Mouse (Mus musculus) left cerebral cortex, postnatal 4 days (tissue): ENCODE measurements at regions not wholly inside any gene's neighbourhood (a gene's known extent, or its start where the extent isn't known, plus 50 kb on each side); places are given as distances from the start of the nearest gene placed in this dataset.
A peak's percentile ranks its signal among the peaks of the same experiment; 100 is the strongest.

Source experiments
- DNase-seq: peaks from one replicate; pipeline ENCODE4 v3.0.0-alpha.2; 2022
- intact Hi-C: fragments of 180-260 bp; cut with DNase I; formaldehyde crosslinking; loops from one replicate; pipeline ENCODE4 v1.15.1; 2025

DNA sequence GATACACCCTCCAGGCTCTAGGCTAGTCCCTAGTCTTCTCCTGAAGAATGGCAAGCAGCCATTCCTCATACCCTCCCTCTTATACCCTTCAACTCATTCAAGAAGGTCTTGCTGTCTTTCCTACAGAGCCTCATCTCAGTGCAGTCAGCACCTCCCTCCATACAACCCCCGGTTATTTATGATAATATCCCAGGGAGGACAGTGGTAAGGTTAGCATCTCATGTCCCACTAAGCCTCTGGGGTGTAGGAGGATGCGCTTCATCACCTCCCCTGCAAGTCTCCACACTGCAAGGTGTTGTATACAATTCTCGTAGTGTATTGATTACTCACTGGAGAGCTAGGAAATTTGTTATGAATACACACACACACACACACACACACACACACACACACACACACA lies 80.2 kb upstream of the Shisa6 start:
- intact Hi-C loops: no loop called here
- no peak for DNase-seq

DNA sequence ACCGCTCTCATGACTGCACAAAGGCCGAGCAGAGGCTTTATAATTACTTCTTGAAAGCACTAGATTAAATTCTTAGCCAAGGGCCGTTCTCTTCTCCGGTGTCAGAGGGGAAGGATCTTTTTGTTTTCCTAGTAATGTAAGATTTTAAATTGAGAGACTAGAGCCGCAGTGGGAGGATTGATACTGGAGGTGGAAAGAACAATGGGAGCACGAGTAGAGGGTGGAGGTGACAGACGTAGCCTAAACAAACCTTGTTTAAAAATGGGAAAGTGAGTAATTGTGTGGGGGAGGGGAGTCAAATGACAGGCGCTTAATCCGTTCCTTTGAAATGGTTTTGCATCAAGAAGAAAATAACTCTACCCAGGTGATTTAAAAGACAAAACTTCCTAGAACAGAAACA lies 80.9 kb upstream of the Shisa6 start:
- intact Hi-C loops: no loop called here
- DNase-seq: no peak

DNA sequence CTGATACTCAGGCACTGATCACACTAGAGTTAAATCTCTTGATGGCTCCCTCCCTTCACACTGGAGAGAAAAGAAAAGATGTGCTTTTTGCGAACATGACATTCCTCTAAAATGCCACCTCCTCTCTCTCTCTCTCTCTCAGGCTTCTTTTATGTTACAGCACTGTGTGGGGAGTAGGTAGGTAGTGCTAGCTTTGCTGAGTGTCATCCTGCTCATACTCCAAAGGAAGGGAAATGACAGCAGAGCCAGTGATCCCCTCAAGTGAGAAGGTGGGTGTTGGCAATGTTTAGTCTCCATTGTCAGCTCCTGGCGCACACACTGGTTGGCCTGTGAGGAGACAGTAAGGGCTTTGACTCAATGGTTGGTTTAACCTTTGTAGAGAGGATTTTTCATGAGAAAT lies 84.0 kb upstream of the Shisa6 start:
- intact Hi-C loops: loop anchor here (5.0 kb wide), 1 partner anchor 263 kb away; no protein-coding TSS in a partner anchor
- DNase-seq: no peak

- intact Hi-C loops: loop anchor here (5.0 kb wide), 1 partner anchor 259 kb away; no protein-coding TSS in a partner anchor
- DNase-seq: peak; percentile 12
Observed at GRCm38 (mm10) chr11:66613150-66613549, 87.4 kb upstream of the Shisa6 start.

GRCm38 (mm10) chr11:66625491-66625890 lies 99.7 kb upstream of the Shisa6 start:
- no peak for DNase-seq
- intact Hi-C loops: no loop called here

DNA sequence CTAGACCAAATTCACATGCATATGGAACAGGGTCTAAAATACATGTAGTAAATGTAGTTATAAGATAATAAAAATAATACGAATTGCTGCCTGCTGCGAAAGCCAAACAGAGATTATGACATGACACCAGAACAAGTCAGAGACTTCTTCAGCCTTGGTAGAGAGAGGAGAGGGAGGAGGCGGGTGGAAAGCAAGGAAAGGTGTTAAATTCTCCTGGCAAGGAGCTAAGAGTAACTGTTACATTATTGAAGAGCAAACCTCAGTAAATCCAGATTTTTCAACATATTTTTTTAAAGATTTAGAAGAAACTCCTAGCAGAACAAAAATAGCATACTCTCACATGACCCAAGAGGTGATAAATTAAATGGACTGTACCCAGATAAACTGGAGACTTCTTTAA lies 131.0 kb upstream of the Shisa6 start:
- intact Hi-C loops: no loop called here
- no peak for DNase-seq

DNA sequence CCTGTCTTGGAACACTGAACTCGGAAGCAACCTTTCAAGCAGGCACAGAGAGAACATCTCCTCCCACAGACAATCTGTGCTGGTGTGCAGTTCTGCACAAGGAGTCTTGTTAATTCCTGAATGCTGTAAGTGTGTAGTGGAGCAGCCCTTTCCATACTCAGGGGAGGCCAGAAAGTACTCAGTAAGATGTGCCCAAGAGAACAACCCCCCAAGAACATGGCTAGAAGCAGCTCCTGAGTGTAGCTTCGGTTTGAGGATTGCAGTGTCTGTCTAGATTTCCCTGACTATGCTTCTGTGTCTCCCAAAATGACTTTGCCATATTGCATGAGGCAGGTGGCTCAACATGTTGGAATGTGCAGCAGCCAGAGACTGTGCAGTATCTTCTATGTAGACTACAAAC lies 148.8 kb upstream of the Shisa6 start:
- intact Hi-C loops: no loop called here
- DNase-seq: no peak

DNA sequence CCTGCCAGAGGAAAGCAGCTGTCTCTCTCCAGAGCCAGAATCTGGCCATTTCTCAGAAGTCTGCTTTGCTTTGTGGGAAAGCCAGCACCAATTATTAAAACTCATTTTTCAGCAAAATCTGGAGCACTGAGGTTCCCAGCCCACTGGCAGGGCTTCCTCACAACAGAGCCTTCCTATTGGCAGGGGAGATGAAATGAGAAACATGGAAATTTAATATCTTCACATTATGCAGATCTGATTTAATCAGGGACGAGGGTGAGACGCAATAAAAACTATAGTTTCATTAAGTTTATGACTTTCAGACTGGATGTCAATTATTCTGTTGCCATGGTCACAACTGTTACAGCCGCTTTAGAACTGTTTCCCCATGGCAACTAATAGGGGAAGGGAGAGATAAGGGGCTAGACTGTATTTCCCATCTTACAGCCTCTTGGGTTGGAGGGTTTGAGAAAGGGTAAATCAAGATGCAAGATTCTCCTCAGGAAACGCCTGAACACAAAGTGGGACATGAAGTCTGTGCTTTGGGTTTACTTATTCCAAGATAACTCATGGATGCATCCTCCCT lies 154.4 kb upstream of the Shisa6 start:
- no peak for DNase-seq
- intact Hi-C loops: no loop called here

GRCm38 (mm10) chr11:66681892-66682291 lies 156.1 kb upstream of the Shisa6 start:
- intact Hi-C loops: no loop called here
- no peak for DNase-seq

DNA sequence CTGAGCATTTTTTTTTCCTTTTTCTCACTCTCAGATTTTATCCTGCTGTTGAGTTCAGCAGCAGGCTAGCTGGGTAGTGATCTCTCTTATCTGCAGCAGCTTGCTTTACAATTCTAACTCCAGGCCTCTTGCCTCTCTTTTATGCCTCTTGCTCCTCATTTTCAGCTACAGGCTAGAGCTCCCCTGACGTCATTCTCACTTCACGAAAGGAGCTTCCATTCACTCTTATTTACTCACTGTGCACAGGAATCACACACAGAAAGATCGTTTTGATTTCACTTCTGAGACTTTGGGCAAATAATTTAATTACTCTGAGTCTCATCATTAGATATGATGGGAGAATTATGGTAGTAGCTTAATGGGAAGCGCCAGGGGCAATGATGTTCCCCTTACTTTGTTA lies 158.4 kb upstream of the Shisa6 start:
- no peak for DNase-seq
- intact Hi-C loops: no loop called here

DNA sequence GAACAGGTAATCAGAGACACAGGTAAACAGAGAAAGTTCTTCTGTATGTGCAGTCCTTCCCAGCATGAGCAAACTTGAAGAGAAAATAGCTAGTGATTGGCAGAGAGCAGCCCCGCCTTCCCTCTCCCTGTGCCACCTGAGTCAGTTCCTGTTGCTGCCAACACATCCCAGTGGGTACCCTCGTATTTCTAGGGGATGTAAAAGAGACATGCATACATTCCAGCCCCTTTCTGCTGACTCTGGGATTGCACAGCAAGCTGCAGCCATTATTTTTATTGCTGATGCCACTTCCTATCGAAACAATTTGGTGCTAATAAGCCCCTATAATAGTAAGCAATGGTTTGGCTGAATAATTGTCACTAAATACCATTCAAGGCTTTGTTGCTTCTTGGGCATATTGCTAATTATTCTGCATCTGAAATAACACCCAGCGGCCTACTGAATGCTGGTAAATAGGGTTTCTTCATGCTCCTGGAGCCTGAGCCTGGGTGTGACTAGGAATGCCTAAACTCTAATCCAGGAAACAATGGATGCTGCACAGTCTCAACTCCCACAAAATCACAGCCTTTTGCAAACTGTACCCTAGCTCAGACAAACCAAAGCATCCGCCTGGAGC lies 169.0 kb upstream of the Shisa6 start:
- no peak for DNase-seq
- intact Hi-C loops: no loop called here

DNA sequence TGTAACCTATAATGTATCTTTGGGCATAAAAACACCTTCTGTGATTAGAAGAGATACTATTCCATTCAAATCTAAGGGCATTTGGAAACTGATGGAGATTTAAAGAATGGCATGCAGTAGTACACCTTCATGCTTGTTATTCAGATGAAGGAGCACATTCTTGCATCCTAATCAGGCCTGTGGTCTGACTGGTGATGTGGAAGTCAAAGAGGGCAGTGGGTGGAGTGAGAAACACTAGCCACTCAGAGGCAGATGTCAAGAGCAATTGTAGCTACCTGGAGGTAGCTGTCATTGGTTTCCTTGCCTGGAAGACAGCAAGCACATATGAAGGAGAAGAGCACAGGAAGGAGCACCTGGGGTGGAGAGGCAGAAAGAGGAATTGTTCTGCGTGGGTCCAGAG lies 171.0 kb upstream of the Shisa6 start:
- no peak for DNase-seq
- intact Hi-C loops: no loop called here

DNA sequence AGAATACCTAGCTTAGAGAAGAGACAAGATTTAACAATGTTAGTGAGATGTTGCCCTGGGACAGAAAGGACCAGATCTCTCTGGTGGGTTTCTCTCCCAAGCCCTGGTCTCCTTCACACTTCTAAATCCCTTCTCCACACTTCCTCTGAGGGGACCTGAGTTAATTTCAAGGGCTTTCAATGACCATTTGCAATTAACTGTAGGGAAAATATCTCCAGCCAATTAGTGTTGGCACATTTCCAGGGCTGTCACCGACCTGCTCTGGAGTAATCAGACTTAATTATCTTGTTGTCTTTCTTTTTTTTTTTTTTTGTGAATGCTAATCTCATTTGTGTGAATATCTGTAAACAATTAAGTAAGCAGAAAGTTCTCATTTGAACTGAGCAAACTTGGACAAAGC lies 166.3 kb upstream of the Pirt start:
- intact Hi-C loops: no loop called here
- DNase-seq: peak; percentile 4

- intact Hi-C loops: no loop called here
- no peak for DNase-seq
Observed at GRCm38 (mm10) chr11:66789997-66790396, 121.8 kb upstream of the Pirt start.

DNA sequence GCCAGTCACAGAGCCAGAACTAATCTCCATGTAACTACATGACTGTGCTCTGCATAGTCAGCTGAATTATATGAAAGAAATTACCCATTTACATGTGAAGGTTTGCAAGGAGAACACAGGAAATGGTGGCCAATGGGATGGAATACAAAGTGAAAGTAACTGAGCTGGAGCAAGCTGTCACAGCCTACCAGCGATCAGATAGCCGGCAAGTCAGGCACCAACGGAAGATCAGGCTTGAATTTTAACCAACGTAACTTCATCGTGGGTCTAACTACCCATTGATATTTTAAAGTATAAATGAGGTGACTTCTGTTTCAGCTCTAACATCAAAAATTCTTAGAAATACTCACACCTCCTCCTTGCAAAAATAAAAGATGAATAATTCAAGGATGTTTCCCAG lies 104.9 kb upstream of the Pirt start:
- no peak for DNase-seq
- intact Hi-C loops: no loop called here

- no peak for DNase-seq
- intact Hi-C loops: no loop called here
Observed at GRCm38 (mm10) chr11:66813310-66813709, 98.5 kb upstream of the Pirt start.

DNA sequence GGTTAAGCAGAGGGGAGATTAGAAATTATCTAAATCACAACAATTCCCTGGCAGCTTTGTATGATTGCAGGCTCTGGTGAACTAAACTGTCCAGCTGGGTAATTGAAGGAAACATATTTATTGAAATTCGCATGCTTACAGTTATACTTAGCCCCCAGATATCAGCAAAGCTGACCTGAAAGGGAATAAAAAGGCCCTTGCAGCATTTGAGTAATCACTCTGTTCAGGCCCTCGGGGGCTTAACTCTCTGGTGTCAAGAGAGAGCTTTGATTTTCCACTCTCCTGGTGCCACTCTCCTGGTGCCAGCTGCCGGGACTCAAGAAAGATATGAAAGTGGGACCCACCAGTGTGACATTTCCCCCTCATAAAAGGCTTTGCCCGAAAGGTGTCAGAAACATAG lies 98.0 kb upstream of the Pirt start:
- DNase-seq: no peak
- intact Hi-C loops: no loop called here

GRCm38 (mm10) chr11:66835864-66836263 lies 75.9 kb upstream of the Pirt start:
- DNase-seq: no peak
- intact Hi-C loops: no loop called here

GRCm38 (mm10) chr11:66836633-66837380 lies 75.0 kb upstream of the Pirt start:
- intact Hi-C loops: no loop called here
- no peak for DNase-seq

GRCm38 (mm10) chr11:66845238-66845637 lies 66.5 kb upstream of the Pirt start:
- intact Hi-C loops: loop anchor here (10.0 kb wide), 1 partner anchor 320 kb away; the partner anchor contains the start of gene Shisa6
- DNase-seq: no peak

DNA sequence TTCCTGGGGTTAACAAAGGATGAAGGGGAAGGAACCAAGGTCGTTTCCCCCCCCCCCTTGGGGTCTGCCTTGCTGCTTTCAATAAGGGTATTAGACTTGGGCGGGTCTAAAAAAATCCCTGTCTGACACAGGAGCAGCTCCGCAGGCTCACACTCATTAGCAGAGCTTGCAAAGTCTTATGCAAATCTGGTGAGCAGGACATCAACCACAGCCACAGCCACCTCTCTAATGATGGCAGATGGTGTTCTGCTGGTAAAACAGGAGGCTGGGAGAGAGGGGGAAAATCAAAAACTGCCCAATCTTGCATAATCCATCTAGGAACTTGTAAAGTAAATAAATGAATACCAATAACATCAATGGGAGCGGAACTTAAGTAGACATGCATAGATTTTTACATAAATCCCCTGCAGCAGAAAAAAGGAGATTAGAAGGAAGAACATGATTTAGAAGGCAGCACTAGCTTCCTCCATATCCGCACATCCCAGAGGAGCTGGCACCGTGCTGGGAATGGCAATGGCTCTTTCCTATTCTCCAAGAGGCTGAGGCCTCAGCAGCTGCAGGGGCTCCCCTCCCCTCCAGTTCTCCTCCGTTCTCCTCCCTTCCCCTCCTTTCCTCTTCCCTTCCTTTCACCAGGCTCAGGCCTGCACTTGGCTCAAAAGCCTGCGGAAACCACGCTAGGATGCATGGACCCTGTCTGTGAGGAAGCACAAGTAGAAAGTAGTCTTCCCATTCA lies 65.6 kb upstream of the Pirt start:
- intact Hi-C loops: loop anchor here (10.0 kb wide), 1 partner anchor 321 kb away; the partner anchor contains the start of gene Shisa6
- peak; percentile 44 for DNase-seq
